Mouse (Mus musculus): ENCODE results near the gene Steap3. TPM values are rescaled to one million over a fixed set of nuclear protein-coding genes. Genes with fewer than 3 reads are reported as not detected.

Steap3 gene
- polyA plus RNA-seq, 1 experiment from 2014 or later: 1.5 TPM

GRCm38 (mm10) chr1:120248156-120248555 is 24.3 kb downstream of the Steap3 start:
- H3K36me3 ChIP-seq (replicated peaks): no peaks in the 10 kb centered on the region; the same call in 1 of the 2 replicates
- no peaks in the 10 kb centered on the region for H3K27me3 ChIP-seq
- H3K4me1 ChIP-seq: 0 out of 2 replicates have a peak, but pooled peaks cover 3% of the 10 kb centered on the region
- H3K4me3 ChIP-seq (replicated peaks): no peak overlapping the region
- no peak overlapping the region for H3K27ac ChIP-seq
- ATAC-seq (ENCODE audit: low FRiP score): no peak
- H3K9ac ChIP-seq: no peak overlapping the region
- no peaks in the 10 kb centered on the region for H3K9me3 ChIP-seq
- WGBS: 73% methylated on average over 5 of the region's 5 CpGs
- H3K4me2 ChIP-seq: no peak overlapping the region

GRCm38 (mm10) chr1:120247351-120247750 is 25.2 kb downstream of the Steap3 start:
- 75% methylated on average over 3 of the region's 3 CpGs for WGBS
- H3K4me3 ChIP-seq (replicated peaks): no peak overlapping the region
- H3K27ac ChIP-seq: no peak overlapping the region
- no peaks in the 10 kb centered on the region; the same call in 1 of the 2 replicates for H3K36me3 ChIP-seq (replicated peaks)
- no peaks in the 10 kb centered on the region for H3K9me3 ChIP-seq
- ATAC-seq (ENCODE audit: low FRiP score): no peak
- H3K4me2 ChIP-seq: no peak overlapping the region
- H3K9ac ChIP-seq: no peak overlapping the region
- H3K4me1 ChIP-seq: 0 out of 2 replicates have a peak, but pooled peaks cover 3% of the 10 kb centered on the region
- no peaks in the 10 kb centered on the region for H3K27me3 ChIP-seq

GRCm38 (mm10) chr1:120246946-120247345 is 25.6 kb downstream of the Steap3 start:
- H3K36me3 ChIP-seq (replicated peaks): no peaks in the 10 kb centered on the region
- H3K4me1 ChIP-seq: 0 out of 2 replicates have a peak, but pooled peaks cover 3% of the 10 kb centered on the region
- no peak overlapping the region for H3K27ac ChIP-seq
- no peaks in the 10 kb centered on the region for H3K27me3 ChIP-seq
- WGBS: 94% methylated on average over 8 of the region's 8 CpGs
- ATAC-seq (ENCODE audit: low FRiP score): no peak
- no peaks in the 10 kb centered on the region for H3K9me3 ChIP-seq
- no peak overlapping the region for H3K4me2 ChIP-seq
- no peak overlapping the region for H3K9ac ChIP-seq
- no peak overlapping the region for H3K4me3 ChIP-seq (replicated peaks)

GRCm38 (mm10) chr1:120245661-120246131 is 26.8 kb downstream of the Steap3 start:
- Histone ChIP-seq H3K27ac (no peak overlapping the region), H3K9ac (0 out of 2 replicates have a peak overlapping the region, but pooled peaks have one; percentile 25), H3K36me3 (replicated peaks) (no peaks in the 10 kb centered on the region), H3K27me3 (no peaks in the 10 kb centered on the region), H3K4me1 (0 out of 2 replicates have a peak, but pooled peaks cover 3% of the 10 kb centered on the region), H3K4me2 (no peak overlapping the region), H3K9me3 (no peaks in the 10 kb centered on the region), H3K4me3 (replicated peaks) (no peak overlapping the region)
- no peak for ATAC-seq (ENCODE audit: low FRiP score)
- WGBS: 64% methylated on average over 4 of the region's 4 CpGs

- H3K4me1 ChIP-seq: 0 out of 2 replicates have a peak, but pooled peaks cover 3% of the 10 kb centered on the region
- WGBS: 89% methylated on average over 11 of the region's 11 CpGs
Measured at GRCm38 (mm10) chr1:120244646-120245045, 27.9 kb downstream of the Steap3 start.

GRCm38 (mm10) chr1:120243987-120244386 is 28.5 kb downstream of the Steap3 start:
- H3K36me3 ChIP-seq (replicated peaks): no peaks in the 10 kb centered on the region
- H3K27me3 ChIP-seq: no peaks in the 10 kb centered on the region
- H3K4me1 ChIP-seq: 0 out of 2 replicates have a peak, but pooled peaks cover 3% of the 10 kb centered on the region
- ATAC-seq (ENCODE audit: low FRiP score): no peak
- no peak overlapping the region for H3K9ac ChIP-seq
- H3K9me3 ChIP-seq: no peaks in the 10 kb centered on the region
- H3K4me3 ChIP-seq (replicated peaks): no peak overlapping the region
- no peak overlapping the region for H3K27ac ChIP-seq
- 75% methylated on average over 11 of the region's 11 CpGs for WGBS
- H3K4me2 ChIP-seq: no peak overlapping the region

More at GRCm38 (mm10) chr1:120244646-120245045, 27.9 kb downstream of the Steap3 start:
- Histone ChIP-seq H3K9me3 (no peaks in the 10 kb centered on the region), H3K4me3 (replicated peaks) (no peak overlapping the region), H3K4me2 (no peak overlapping the region), H3K27me3 (no peaks in the 10 kb centered on the region), H3K27ac (no peak overlapping the region), H3K9ac (no peak overlapping the region), H3K36me3 (replicated peaks) (no peaks in the 10 kb centered on the region)
- no peak for ATAC-seq (ENCODE audit: low FRiP score)

GRCm38 (mm10) chr1:120237068-120237467 is 35.4 kb downstream of the Steap3 start:
- 89% methylated on average over 1 of the region's 1 CpGs for WGBS
- Histone ChIP-seq H3K27ac (no peak overlapping the region), H3K4me2 (no peak overlapping the region)

GRCm38 (mm10) chr1:120236424-120236823 is 36.1 kb downstream of the Steap3 start:
- no peak for ATAC-seq (ENCODE audit: low FRiP score)
- Histone ChIP-seq H3K4me2 (no peak overlapping the region), H3K36me3 (replicated peaks) (no peaks in the 10 kb centered on the region), H3K9me3 (no peaks in the 10 kb centered on the region), H3K4me3 (replicated peaks) (no peak overlapping the region), H3K27ac (no peak overlapping the region), H3K9ac (no peak overlapping the region), H3K27me3 (no peaks in the 10 kb centered on the region), H3K4me1 (no peaks in the 10 kb centered on the region)
- 88% methylated on average over 14 of the region's 14 CpGs for WGBS

More at GRCm38 (mm10) chr1:120237068-120237467, 35.4 kb downstream of the Steap3 start:
- no peaks in the 10 kb centered on the region for H3K27me3 ChIP-seq
- H3K9me3 ChIP-seq: no peaks in the 10 kb centered on the region
- H3K4me3 ChIP-seq (replicated peaks): no peak overlapping the region
- H3K9ac ChIP-seq: no peak overlapping the region
- no peaks in the 10 kb centered on the region for H3K36me3 ChIP-seq (replicated peaks)
- ATAC-seq (ENCODE audit: low FRiP score): no peak
- H3K4me1 ChIP-seq: no peaks in the 10 kb centered on the region

GRCm38 (mm10) chr1:120235631-120236215 is 36.8 kb downstream of the Steap3 start:
- no peaks in the 10 kb centered on the region for H3K9me3 ChIP-seq
- H3K9ac ChIP-seq: no peak overlapping the region
- 90% methylated on average over 6 of the region's 6 CpGs for WGBS

GRCm38 (mm10) chr1:120232170-120232569 is 40.3 kb downstream of the Steap3 start:
- H3K4me1 ChIP-seq: no peaks in the 10 kb centered on the region
- ATAC-seq (ENCODE audit: low FRiP score): no peak
- H3K4me2 ChIP-seq: no peak overlapping the region
- no peaks in the 10 kb centered on the region for H3K36me3 ChIP-seq (replicated peaks)
- H3K27ac ChIP-seq: no peak overlapping the region
- no peak overlapping the region for H3K4me3 ChIP-seq (replicated peaks)
- 73% methylated on average over 6 of the region's 6 CpGs for WGBS
- H3K9me3 ChIP-seq: no peaks in the 10 kb centered on the region
- no peaks in the 10 kb centered on the region for H3K27me3 ChIP-seq
- no peak overlapping the region for H3K9ac ChIP-seq

More at GRCm38 (mm10) chr1:120235631-120236215, 36.8 kb downstream of the Steap3 start:
- H3K4me2 ChIP-seq: no peak overlapping the region
- H3K4me1 ChIP-seq: no peaks in the 10 kb centered on the region
- H3K27ac ChIP-seq: no peak overlapping the region
- H3K27me3 ChIP-seq: no peaks in the 10 kb centered on the region
- no peaks in the 10 kb centered on the region for H3K36me3 ChIP-seq (replicated peaks)
- H3K4me3 ChIP-seq (replicated peaks): no peak overlapping the region
- no peak for ATAC-seq (ENCODE audit: low FRiP score)

GRCm38 (mm10) chr1:120231334-120231733 is 41.2 kb downstream of the Steap3 start:
- Histone ChIP-seq H3K4me3 (replicated peaks) (no peak overlapping the region), H3K36me3 (replicated peaks) (no peaks in the 10 kb centered on the region), H3K27me3 (no peaks in the 10 kb centered on the region), H3K4me1 (peaks cover 5% of the 10 kb centered on the region), H3K9me3 (no peaks in the 10 kb centered on the region), H3K9ac (no peak overlapping the region), H3K4me2 (no peak overlapping the region), H3K27ac (no peak overlapping the region)
- ATAC-seq (ENCODE audit: low FRiP score): no peak
- 40% methylated on average over 6 of the region's 6 CpGs for WGBS

GRCm38 (mm10) chr1:120229723-120230471 is 42.6 kb downstream of the Steap3 start:
- 86% methylated on average over 10 of the region's 10 CpGs for WGBS

More at GRCm38 (mm10) chr1:120229723-120230471, 42.6 kb downstream of the Steap3 start:
- H3K27me3 ChIP-seq: no peaks in the 10 kb centered on the region
- H3K4me2 ChIP-seq: no peak overlapping the region
- no peak overlapping the region for H3K9ac ChIP-seq
- no peaks in the 10 kb centered on the region for H3K9me3 ChIP-seq
- H3K36me3 ChIP-seq (replicated peaks): no peaks in the 10 kb centered on the region
- ATAC-seq (ENCODE audit: low FRiP score): no peak
- H3K27ac ChIP-seq: no peak overlapping the region
- peaks cover 5% of the 10 kb centered on the region for H3K4me1 ChIP-seq
- H3K4me3 ChIP-seq (replicated peaks): no peak overlapping the region
